Mouse (Mus musculus) neural tube, embryonic 14.5 days (tissue): Measurements from ENCODE around the gene Rpp14. TPM values are rescaled to one million over a fixed set of nuclear protein-coding genes. Genes with fewer than 3 reads are reported as not detected.

Source experiments
- ATAC-seq: fragments of 200-750 bp; cut with Nextera tagmentation; 2 replicates; pipeline ENCODE4 v1.8.0; 2017; ENCODE audit warnings: low read depth, mild to moderate bottlenecking, moderate TSS enrichment, moderate library complexity
- H3K27ac ChIP-seq: fragments of 300-500 bp; sonication (generic); 2 replicates; pipeline ENCODE4 v1.5.1; 2014; ENCODE audit warnings: low read depth, mild to moderate bottlenecking, control low read depth, low read length, moderate library complexity, mixed read lengths
- H3K27me3 ChIP-seq: fragments of 300-500 bp; sonication (generic); 2 replicates; pipeline ENCODE4 v1.6.1; 2014; ENCODE audit warnings: low read length; ENCODE audit not compliant: control insufficient read depth, insufficient read depth
- H3K36me3 ChIP-seq: fragments of 300-500 bp; sonication (generic); 2 replicates; pipeline ENCODE4 v1.6.1; 2014; ENCODE audit warnings: low read length, mixed read lengths; ENCODE audit not compliant: control insufficient read depth, insufficient read depth
- H3K4me1 ChIP-seq: fragments of 300-500 bp; sonication (generic); 2 replicates; pipeline ENCODE4 v1.6.1; 2014; ENCODE audit warnings: low read length; ENCODE audit not compliant: control insufficient read depth, insufficient read depth
- H3K4me2 ChIP-seq: fragments of 300-500 bp; sonication (generic); 2 replicates; pipeline ENCODE4 v1.6.1; 2014; ENCODE audit warnings: mild to moderate bottlenecking, low read depth, low read length, control low read depth
- H3K4me3 ChIP-seq: fragments of 300-500 bp; sonication (generic); 2 replicates; pipeline ENCODE4 v1.5.1; 2014; ENCODE audit warnings: low read depth, low read length, control low read depth, mixed read lengths
- H3K9ac ChIP-seq: fragments of 300-500 bp; sonication (generic); replicated peaks from 2 replicates; pipeline ENCODE4 v1.6.1; 2014; ENCODE audit warnings: low read depth, mild to moderate bottlenecking, control low read depth, low read length, mixed read lengths
- H3K9me3 ChIP-seq: fragments of 300-500 bp; sonication (generic); 2 replicates; pipeline ENCODE4 v1.6.1; 2016; ENCODE audit warnings: low read length; ENCODE audit not compliant: control insufficient read depth
- WGBS: fragments of 180-500 bp; shearing (Covaris S2); extraction: QIAGEN DNeasy Blood & Tissue Kit; methylation state at CpG from one replicate; pipeline ENCODE4 v1.1.7; 2014; 5-methylcytosine and 5-hydroxymethylcytosine counted together
- polyA plus RNA-seq: library from polyadenylated mRNA; unstranded; fragments of >200 nt; fragmentation: Nextera tagmentation; extraction: Ambion mirVana; gene quantifications from 2 replicates; pipeline ENCODE4 v1.2.1, GENCODE M21; 2014

Gene Rpp14
- polyA plus RNA-seq, 1 experiment from 2014 or later, result 54.0 TPM

DNA sequence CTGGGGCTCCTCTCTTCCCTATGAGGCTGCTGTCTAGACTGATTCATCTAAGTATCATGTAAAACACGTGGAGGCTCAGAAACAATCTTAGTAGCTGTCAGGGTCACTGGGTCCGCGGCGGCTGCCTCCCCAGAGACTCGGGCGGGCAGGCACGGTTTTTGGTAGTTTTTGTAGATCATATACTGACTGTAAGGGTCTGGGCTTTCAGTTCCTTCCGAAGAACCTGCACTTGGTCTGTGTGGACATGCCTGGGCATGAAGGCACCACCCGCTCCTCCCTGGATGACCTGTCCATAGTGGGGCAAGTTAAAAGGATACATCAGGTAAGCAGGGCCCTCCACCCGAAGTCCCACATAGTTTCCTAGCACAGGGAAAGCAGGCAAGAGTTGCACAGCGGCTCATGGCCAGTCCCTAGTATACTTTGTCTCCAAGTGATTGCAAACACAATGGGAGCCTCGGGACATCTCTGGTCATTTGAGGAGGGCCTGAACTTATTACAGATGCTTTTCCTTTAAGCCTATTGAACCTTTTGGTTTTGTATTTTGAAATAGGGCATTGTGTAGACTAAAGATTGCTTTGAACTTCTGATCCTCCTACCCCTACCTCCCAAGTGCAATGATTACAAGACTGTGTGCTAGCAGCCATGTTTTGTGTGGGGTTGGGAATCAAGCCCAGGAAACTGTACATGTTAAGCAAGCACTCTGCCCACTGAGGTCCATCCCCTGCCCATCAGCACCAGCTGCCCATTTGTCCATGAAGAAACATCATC lies 39.1 kb upstream of the Rpp14 start:
- Histone ChIP-seq H3K4me2 (no peak overlapping the region), H3K27me3 (no peaks in the 10 kb centered on the region), H3K4me3 (no peak overlapping the region), H3K4me1 (no peaks in the 10 kb centered on the region), H3K9ac (no peak overlapping the region), H3K9me3 (no peaks in the 10 kb centered on the region), H3K27ac (no peak overlapping the region), H3K36me3 (no peaks in the 10 kb centered on the region)
- ATAC-seq, result no peak
- 89% methylated on average over 12 of the region's 12 CpGs for WGBS

DNA sequence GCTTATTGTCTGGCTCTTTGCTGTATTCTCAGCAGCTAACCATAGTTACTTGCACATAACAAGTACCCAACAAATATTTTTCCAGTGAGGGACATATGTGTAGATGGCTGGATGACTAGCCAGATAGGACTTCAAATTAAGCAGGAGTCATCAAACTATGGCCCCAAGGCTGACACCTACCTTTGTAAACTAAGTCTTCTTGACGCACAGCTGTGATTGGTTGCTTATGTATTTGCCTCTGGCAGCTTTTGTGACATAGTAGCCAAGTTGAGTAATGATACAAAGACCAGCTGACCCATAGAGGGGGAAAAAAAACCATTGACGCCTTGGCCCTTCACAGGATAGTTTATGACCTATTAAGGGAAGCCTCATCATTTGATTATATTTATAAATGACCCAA lies 38.0 kb upstream of the Rpp14 start:
- Histone ChIP-seq H3K27me3 (no peaks in the 10 kb centered on the region), H3K36me3 (no peaks in the 10 kb centered on the region), H3K4me3 (no peak overlapping the region), H3K27ac (no peak overlapping the region), H3K4me1 (no peaks in the 10 kb centered on the region), H3K4me2 (no peak overlapping the region), H3K9ac (no peak overlapping the region), H3K9me3 (no peaks in the 10 kb centered on the region)
- no peak for ATAC-seq
- 67% methylated on average over 2 of the region's 2 CpGs for WGBS

DNA sequence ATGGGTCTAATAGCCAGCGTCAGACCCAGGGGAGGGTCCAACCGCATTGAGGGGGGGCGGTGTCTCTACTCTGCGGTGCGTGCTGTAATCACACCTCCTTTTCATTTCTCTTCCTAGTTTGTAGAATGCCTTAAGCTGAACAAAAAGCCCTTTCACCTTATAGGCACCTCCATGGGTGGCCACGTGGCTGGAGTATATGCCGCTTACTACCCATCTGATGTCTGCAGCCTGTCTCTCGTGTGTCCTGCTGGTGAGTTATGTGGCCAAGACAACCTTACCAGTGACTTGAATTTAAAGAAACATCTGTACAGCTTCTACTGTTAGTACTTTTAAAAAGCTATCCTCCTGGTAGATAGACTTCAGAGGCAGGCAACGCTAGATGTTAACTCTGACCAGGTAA lies 37.6 kb upstream of the Rpp14 start:
- Histone ChIP-seq H3K27me3 (no peaks in the 10 kb centered on the region), H3K36me3 (no peaks in the 10 kb centered on the region), H3K27ac (no peak overlapping the region), H3K4me2 (no peak overlapping the region), H3K4me3 (no peak overlapping the region), H3K4me1 (no peaks in the 10 kb centered on the region), H3K9me3 (no peaks in the 10 kb centered on the region), H3K9ac (no peak overlapping the region)
- 89% methylated on average over 9 of the region's 9 CpGs for WGBS
- ATAC-seq, result no peak

DNA sequence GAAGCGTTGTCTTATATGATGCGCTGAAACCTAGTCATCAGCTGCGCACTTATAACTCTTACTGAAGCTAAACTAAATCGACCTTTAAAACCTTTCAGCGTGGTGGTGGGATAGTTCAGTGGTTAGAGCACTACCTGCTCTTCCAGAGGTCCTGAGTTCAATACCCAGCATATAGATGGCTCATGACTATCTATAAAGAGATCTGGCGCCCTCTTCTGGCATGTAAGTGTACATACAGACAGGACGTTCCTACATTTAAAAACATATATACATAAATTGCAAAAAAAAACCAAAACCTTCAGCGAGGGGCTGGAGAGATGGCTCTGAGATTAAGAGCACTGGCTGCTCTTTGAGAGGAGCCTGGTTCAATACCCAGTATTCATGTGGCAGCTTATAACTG lies 35.8 kb upstream of the Rpp14 start:
- Histone ChIP-seq H3K27me3 (no peaks in the 10 kb centered on the region), H3K36me3 (no peaks in the 10 kb centered on the region), H3K9me3 (no peaks in the 10 kb centered on the region), H3K4me2 (no peak overlapping the region), H3K4me1 (no peaks in the 10 kb centered on the region), H3K9ac (no peak overlapping the region), H3K27ac (no peak overlapping the region), H3K4me3 (no peak overlapping the region)
- ATAC-seq, result no peak
- WGBS, result 66% methylated on average over 8 of the region's 8 CpGs

DNA sequence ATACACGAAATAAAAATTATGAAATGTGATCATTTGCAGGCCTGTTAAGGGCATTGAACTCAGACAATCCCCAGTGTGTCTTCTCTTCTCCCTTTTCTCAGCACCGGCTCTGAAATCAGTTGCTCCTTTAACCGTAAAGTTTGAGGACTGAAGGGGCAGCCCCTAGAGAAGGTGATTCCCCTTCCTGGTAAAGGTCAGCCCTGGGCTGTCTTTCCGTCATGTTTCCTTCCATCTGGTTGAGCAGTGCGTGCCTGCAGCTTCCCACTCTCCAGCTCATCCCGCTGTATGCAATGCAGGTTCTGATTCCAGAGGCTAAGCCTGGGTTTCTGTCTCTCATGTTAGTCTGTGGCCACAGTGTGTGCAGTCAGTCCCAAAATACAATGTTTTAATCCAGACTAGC lies 35.4 kb upstream of the Rpp14 start:
- H3K27me3 ChIP-seq, result no peaks in the 10 kb centered on the region
- no peak overlapping the region for H3K9ac ChIP-seq
- 0 out of 2 replicates have a peak, but pooled peaks cover 2% of the 10 kb centered on the region for H3K36me3 ChIP-seq
- H3K27ac ChIP-seq, result no peak overlapping the region
- ATAC-seq, result no peak
- 94% methylated on average over 6 of the region's 6 CpGs for WGBS
- H3K9me3 ChIP-seq, result no peaks in the 10 kb centered on the region
- H3K4me2 ChIP-seq, result no peak overlapping the region
- H3K4me3 ChIP-seq, result no peak overlapping the region
- H3K4me1 ChIP-seq, result no peaks in the 10 kb centered on the region

DNA sequence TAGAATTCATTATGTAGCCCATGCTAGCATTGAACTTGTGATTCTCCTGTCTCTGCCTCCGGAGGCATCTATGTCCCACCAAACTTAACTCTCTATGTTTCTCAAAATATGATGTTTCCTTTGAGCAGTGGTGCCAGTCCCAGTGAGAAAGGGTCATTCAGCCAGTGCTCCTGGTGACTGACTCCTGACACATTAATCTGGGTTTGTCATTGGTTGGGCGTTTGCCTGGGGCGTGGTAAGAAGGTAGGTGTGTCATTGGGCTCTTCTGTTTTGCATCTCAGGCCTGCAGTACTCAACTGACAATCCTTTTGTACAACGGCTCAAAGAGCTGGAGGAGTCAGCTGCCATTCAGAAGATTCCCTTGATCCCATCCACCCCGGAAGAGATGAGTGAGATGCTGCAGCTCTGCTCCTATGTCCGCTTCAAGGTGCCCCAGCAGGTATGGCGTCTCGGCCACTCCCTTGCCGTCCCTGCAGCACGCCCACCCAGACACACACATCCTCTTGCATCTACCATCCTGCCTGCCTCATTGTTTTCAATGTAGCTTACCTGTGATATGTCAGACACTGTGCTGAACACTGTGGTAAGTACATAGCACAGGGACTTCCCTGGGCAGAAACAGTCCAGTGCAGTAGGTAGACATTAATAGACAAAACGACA lies 34.9 kb upstream of the Rpp14 start:
- Histone ChIP-seq H3K36me3 (0 out of 2 replicates have a peak, but pooled peaks cover 6% of the 10 kb centered on the region), H3K27ac (no peak overlapping the region), H3K9me3 (no peaks in the 10 kb centered on the region), H3K9ac (no peak overlapping the region), H3K27me3 (no peaks in the 10 kb centered on the region), H3K4me1 (no peaks in the 10 kb centered on the region), H3K4me2 (no peak overlapping the region), H3K4me3 (no peak overlapping the region)
- WGBS, result 89% methylated on average over 11 of the region's 11 CpGs
- no peak for ATAC-seq

DNA sequence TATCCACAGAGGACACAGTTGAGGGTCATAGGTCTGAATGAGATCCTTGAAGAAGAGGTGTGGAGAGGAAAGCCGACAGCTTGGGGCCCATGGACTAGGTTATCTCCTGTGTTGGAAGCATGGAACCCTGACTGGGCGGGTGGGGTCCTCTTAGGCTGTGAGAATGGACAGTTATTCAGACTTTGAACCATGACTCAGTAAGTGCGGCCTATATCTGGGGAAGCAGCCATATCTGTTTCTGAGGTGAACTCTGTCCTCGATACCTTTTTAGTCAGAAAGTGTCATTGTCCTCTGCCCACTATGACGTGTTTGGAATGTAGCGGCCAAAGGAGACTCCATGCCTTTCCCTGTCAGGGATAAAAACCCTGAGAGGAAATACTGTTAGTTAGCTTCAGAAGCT lies 33.3 kb upstream of the Rpp14 start:
- 0 out of 2 replicates have a peak, but pooled peaks cover 6% of the 10 kb centered on the region for H3K36me3 ChIP-seq
- no peaks in the 10 kb centered on the region for H3K4me1 ChIP-seq
- H3K9me3 ChIP-seq, result no peaks in the 10 kb centered on the region
- WGBS, result 95% methylated on average over 6 of the region's 6 CpGs
- no peak overlapping the region for H3K27ac ChIP-seq
- no peaks in the 10 kb centered on the region for H3K27me3 ChIP-seq
- H3K4me3 ChIP-seq, result no peak overlapping the region
- H3K9ac ChIP-seq, result no peak overlapping the region
- ATAC-seq, result no peak
- no peak overlapping the region for H3K4me2 ChIP-seq

DNA sequence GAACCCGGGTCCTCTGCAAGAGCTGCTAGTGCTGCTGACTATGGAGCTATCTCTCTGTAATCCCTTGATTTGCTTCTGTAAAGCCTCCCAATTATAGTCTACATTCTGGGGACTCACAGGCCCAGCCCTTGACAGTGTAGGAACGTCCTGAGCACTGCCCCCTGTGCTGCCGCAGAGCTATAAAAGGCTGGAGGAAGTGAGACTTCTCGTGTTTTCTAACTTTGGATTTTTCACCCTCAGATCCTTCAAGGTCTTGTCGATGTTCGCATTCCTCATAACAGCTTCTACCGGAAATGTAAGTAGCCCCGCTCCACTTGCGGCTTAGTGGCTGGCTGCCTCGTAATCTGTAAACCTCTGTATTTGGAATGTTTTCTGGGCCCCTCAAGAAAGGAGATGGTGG lies 30.8 kb upstream of the Rpp14 start:
- 89% methylated on average over 10 of the region's 10 CpGs for WGBS

DNA sequence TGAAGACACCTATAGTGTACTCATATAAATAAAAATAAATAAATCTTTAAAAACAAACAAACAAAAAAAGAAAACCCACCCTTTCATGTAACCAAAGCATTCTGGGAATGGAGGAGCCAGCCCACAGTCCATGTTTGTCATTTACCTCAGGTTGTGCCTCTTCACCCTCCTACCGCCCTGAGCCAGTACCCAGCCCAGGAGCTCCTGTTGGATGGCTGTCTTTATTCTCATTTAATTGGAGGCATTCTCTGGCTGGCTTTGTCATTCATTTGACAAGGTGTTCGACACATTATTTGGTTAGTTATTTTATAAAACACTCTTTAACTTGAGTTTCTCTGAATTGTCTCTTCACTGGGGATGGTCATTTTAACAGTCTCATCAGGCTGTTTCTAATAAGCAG lies 28.3 kb upstream of the Rpp14 start:
- Histone ChIP-seq H3K4me2 (no peak overlapping the region), H3K9me3 (no peaks in the 10 kb centered on the region), H3K36me3 (0 out of 2 replicates have a peak, but pooled peaks cover 6% of the 10 kb centered on the region), H3K9ac (no peak overlapping the region), H3K27me3 (no peaks in the 10 kb centered on the region), H3K4me3 (no peak overlapping the region), H3K4me1 (no peaks in the 10 kb centered on the region), H3K27ac (no peak overlapping the region)
- 92% methylated on average over 2 of the region's 2 CpGs for WGBS
- ATAC-seq, result no peak

More for the DNA sequence above, 30.8 kb upstream of the Rpp14 start:
- 0 out of 2 replicates have a peak, but pooled peaks cover 6% of the 10 kb centered on the region for H3K36me3 ChIP-seq
- no peak overlapping the region for H3K9ac ChIP-seq
- no peak overlapping the region for H3K4me2 ChIP-seq
- H3K4me3 ChIP-seq, result no peak overlapping the region
- no peaks in the 10 kb centered on the region for H3K27me3 ChIP-seq
- no peak overlapping the region for H3K27ac ChIP-seq
- H3K9me3 ChIP-seq, result no peaks in the 10 kb centered on the region
- no peak for ATAC-seq
- no peaks in the 10 kb centered on the region for H3K4me1 ChIP-seq
